In genomic region chr17:44520122-44521075, GRCm38 (mm10) we compare ENCODE assay signal across 13 mouse cellular contexts.
DNase-seq lines count a peak whose midpoint lies in the region; ATAC-seq and TF ChIP-seq lines count a peak whose summit lies in the region.
"Had no signal": no experiment of that assay in that cellular context is flagged by ENCODE, and none has a peak within 500 bp of the region (broad histone marks: within the 10 kb centered on the region; RNA-seq: fewer than 3 reads in every experiment).

No protein-coding gene starts in this region.

- H3K4me1 ChIP-seq in embryonic facial prominence, embryonic 15.5 days: peaks cover 13% of the 10 kb centered on the region
- H3K4me1 ChIP-seq in olfactory bulb, adult 2 months (ENCODE audit: control insufficient read depth, insufficient read depth, low read length): peaks cover 14% of the 10 kb centered on the region
- H3K4me1 ChIP-seq: stomach, embryonic 15.5 days had no signal

- no peak for TF ChIP-seq CTCF in gastrocnemius, adult 2 months (IDR thresholded peaks at IDR 0.05)
- no peak for TF ChIP-seq CTCF in olfactory bulb, adult 2 months (IDR thresholded peaks at IDR 0.05; ENCODE audit: insufficient read depth, low read depth, low read length)

- H3K4me3 ChIP-seq in gastrocnemius, adult 2 months: no peak overlapping the region
- no peak overlapping the region for H3K4me3 ChIP-seq in embryonic facial prominence, embryonic 15.5 days (replicated peaks)
- no peak overlapping the region for H3K4me3 ChIP-seq in olfactory bulb, adult 2 months (ENCODE audit: insufficient read depth, low read depth, low read length)
- H3K4me3 ChIP-seq: stomach, embryonic 15.5 days had no signal

- H3K27ac ChIP-seq in gastrocnemius, adult 2 months: peak overlapping the region; percentile 31; the same call in 1 of the 2 replicates
- H3K27ac ChIP-seq in embryonic facial prominence, embryonic 15.5 days (replicated peaks): 0 out of 2 replicates have a peak overlapping the region, but pooled peaks have one; percentile 30
- peak overlapping the region; percentile 99 for H3K27ac ChIP-seq in olfactory bulb, adult 2 months (ENCODE audit: insufficient read depth, low read depth, low read length)
- H3K27ac ChIP-seq: stomach, embryonic 15.5 days had no signal

- ATAC-seq in embryonic facial prominence, embryonic 15.5 days (ENCODE audit: insufficient number of reproducible peaks, low FRiP score, low TSS enrichment, low read depth): peak; percentile 65; the same call in 1 of the 2 replicates
- ATAC-seq: activated CD4-positive, CD25-positive, alpha-beta regulatory T cell, adult 4 months; lung, postnatal 0 days had no signal

- peak; percentile 48 for DNase-seq in gastrocnemius, adult 2 months
- no peak for DNase-seq in gastrocnemius, postnatal 10 days
- peak; percentile 40 to 70 for DNase-seq in left cerebral cortex, postnatal 14 days (ENCODE audit: low spot score in 2 of 2)
- DNase-seq in left cerebral cortex, adult 18-20 months (ENCODE audit: low spot score in 2 of 2): no peak
- no peak for DNase-seq in retina, postnatal 1 day
- DNase-seq: heart, postnatal 10 days; thymus, postnatal 25 days had no signal

- H3K27me3 ChIP-seq in embryonic facial prominence, embryonic 15.5 days: no peaks in the 10 kb centered on the region
- H3K27me3 ChIP-seq: CH12.LX; stomach, embryonic 15.5 days had no signal

- 75% methylated on average over 11 of the region's 11 CpGs for WGBS in embryonic facial prominence, embryonic 15.5 days
- 20% methylated on average over 11 of the region's 11 CpGs for WGBS in olfactory bulb, adult 2 months

- H3K9me3 ChIP-seq in embryonic facial prominence, embryonic 15.5 days (replicated peaks): no peaks in the 10 kb centered on the region
- H3K9me3 ChIP-seq: stomach, embryonic 15.5 days had no signal

- H3K36me3 ChIP-seq in embryonic facial prominence, embryonic 15.5 days: no peaks in the 10 kb centered on the region
- H3K36me3 ChIP-seq: stomach, embryonic 15.5 days had no signal

- H3K4me2 ChIP-seq in embryonic facial prominence, embryonic 15.5 days (replicated peaks): no peak overlapping the region
- H3K4me2 ChIP-seq: stomach, embryonic 15.5 days had no signal

- intact Hi-C loops in gastrocnemius, adult 2 months (cut with DNase I): no loop called here
- intact Hi-C loops in left cerebral cortex, postnatal 14 days (cut with DNase I): no loop called here

- TF ChIP-seq POLR2A in olfactory bulb, adult 2 months (IDR thresholded peaks at IDR 0.05; ENCODE audit: insufficient read depth, low read depth, low read length): no peak

- no peak overlapping the region for H3K9ac ChIP-seq in embryonic facial prominence, embryonic 15.5 days
- H3K9ac ChIP-seq: stomach, embryonic 15.5 days had no signal

Comparison
In these comparisons a context has a peak if more than half of its experiments do, and no peak if none do; other contexts are left out.
1. DNase-seq: peak in gastrocnemius, adult 2 months (single experiment) and left cerebral cortex, postnatal 14 days (2 of 2); none in gastrocnemius, postnatal 10 days (single experiment), left cerebral cortex, adult 18-20 months (0 of 2) and retina, postnatal 1 day (single experiment).
2. H3K27ac ChIP-seq: peak in every context shown above with its lines; median percentile 99 in olfactory bulb, adult 2 months; 31 in gastrocnemius, adult 2 months; 30 in embryonic facial prominence, embryonic 15.5 days.